Comparison of ENCODE assay signal across 8 mouse cellular contexts in the genomic region with DNA sequence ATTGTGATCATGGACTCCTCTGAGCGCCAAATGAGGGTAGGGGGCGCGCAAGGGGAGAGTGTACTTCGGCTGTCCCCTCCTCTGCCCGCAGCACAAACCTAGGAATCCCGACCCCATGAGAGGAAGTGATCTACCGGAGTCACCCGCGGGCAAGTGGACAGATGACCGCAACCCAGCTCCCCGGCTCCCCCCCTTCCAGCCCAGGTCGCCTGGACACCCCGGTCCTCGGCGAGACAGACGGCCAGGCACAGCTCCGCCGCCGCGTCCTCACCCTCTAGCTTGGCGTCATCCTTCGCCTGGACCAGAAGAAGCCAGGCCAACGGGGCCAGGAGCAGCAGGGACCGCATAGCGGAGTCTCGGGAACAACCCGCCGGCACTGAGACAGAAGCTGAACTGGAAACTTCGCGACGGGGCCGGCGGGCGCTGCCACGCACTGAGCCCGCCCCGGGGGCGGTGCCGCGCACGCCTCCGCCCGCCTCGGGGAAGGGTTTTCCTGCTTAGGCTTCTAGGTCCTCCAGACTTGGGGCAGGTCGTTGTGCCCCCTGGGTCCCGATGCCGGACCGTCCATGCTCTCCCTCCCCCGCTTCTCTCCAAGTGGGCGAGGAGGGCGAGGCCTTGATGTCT. TPM values are rescaled to one million over a fixed set of nuclear protein-coding genes. Genes with fewer than 3 reads are reported as not detected.
DNase-seq lines count a peak whose midpoint lies in the region; ATAC-seq and TF ChIP-seq lines count a peak whose summit lies in the region.

A gene (minus strand): TSS at position 437 of the 624 bp plus-strand sequence.

- dilution Hi-C loops in CH12.LX (cut with MboI; ENCODE audit: extremely low pct_ligation_motif_present, extremely low pct_unique_long_range_greater_than_20kb, low sequenced_read_pairs): no loop called here

- H3K36me3 ChIP-seq in CH12.LX (replicated peaks in 1 of 2; ENCODE audit: control insufficient read depth in 1 of 2, insufficient read depth in 1 of 2, low read length in 1 of 2): no peaks in the 10 kb centered on the region
- H3K36me3 ChIP-seq in forebrain, embryonic 11.5 days (ENCODE audit: control insufficient read depth, insufficient read depth, low read length): no peaks in the 10 kb centered on the region
- peaks cover 9% of the 10 kb centered on the region for H3K36me3 ChIP-seq in heart, embryonic 14.5 days (ENCODE audit: control insufficient read depth, insufficient read depth, low read length)
- peaks cover 2% of the 10 kb centered on the region; the same call in 1 of the 2 replicates for H3K36me3 ChIP-seq in liver, embryonic 11.5 days (ENCODE audit: control insufficient read depth, insufficient read depth, low read length)
- no peaks in the 10 kb centered on the region for H3K36me3 ChIP-seq in myocyte (ENCODE audit: control insufficient read depth, insufficient read depth)
- H3K36me3 ChIP-seq in splenic B cell, adult 2 months (ENCODE audit: control insufficient read depth, insufficient read depth, low read length, poor library complexity, severe bottlenecking): no peaks in the 10 kb centered on the region

- H3K4me2 ChIP-seq in CH12.LX (ENCODE audit: insufficient read depth, low read depth, poor library complexity, severe bottlenecking) (peak within 1 kb of the TSS; percentile 52), myocyte (ENCODE audit: low read depth) (peak within 1 kb of the TSS; percentile 95)
- peak within 1 kb of the TSS; percentile 87 for H3K4me2 ChIP-seq in forebrain, embryonic 11.5 days (ENCODE audit: low read depth, low read length, severe bottlenecking)
- peak within 1 kb of the TSS; percentile 76 for H3K4me2 ChIP-seq in heart, embryonic 14.5 days (ENCODE audit: low read length)
- H3K4me2 ChIP-seq in liver, embryonic 11.5 days: peak within 1 kb of the TSS; percentile 91

- H3K27ac ChIP-seq in CH12.LX (ENCODE audit: insufficient read depth, low read depth): no peak within 1 kb of the TSS
- peak within 1 kb of the TSS; percentile 12; the same call in 1 of the 2 replicates for H3K27ac ChIP-seq in forebrain, embryonic 11.5 days (ENCODE audit: low read depth, low read length)
- peak within 1 kb of the TSS; percentile 75 to 85 for H3K27ac ChIP-seq in heart, embryonic 14.5 days (replicated peaks in 1 of 2; ENCODE audit: control insufficient read depth in 1 of 2, insufficient read depth in 1 of 2, low read depth in 2 of 2, low read length in 2 of 2)
- no peak within 1 kb of the TSS for H3K27ac ChIP-seq in liver, embryonic 11.5 days (ENCODE audit: low read depth, low read length)

- ATAC-seq in forebrain, embryonic 11.5 days (replicated peaks; ENCODE audit: low FRiP score): peak; percentile 72
- ATAC-seq in heart, embryonic 14.5 days (ENCODE audit: insufficient number of reproducible peaks, insufficient read depth, low FRiP score, low read depth): peak; percentile 72
- peak; percentile 69 for ATAC-seq in liver, embryonic 11.5 days (replicated peaks; ENCODE audit: low FRiP score)

- under 1% methylated on average over 51 of the region's 51 CpGs for WGBS in forebrain, embryonic 11.5 days
- under 1% methylated on average over 50 of the region's 51 CpGs for WGBS in heart, embryonic 14.5 days
- under 1% methylated on average over 51 of the region's 51 CpGs for WGBS in liver, embryonic 11.5 days

- H3K4me3 ChIP-seq in CH12.LX (replicated peaks in 1 of 3; ENCODE audit: low read depth in 2 of 3, low read length in 2 of 3, poor library complexity in 1 of 3) (peak within 1 kb of the TSS; percentile 48 to 96 (median 57)), myocyte (peak within 1 kb of the TSS; percentile 52)
- peak within 1 kb of the TSS; percentile 59 for H3K4me3 ChIP-seq in forebrain, embryonic 11.5 days (ENCODE audit: low read depth, low read length)
- H3K4me3 ChIP-seq in heart, embryonic 14.5 days (ENCODE audit: control insufficient read depth in 1 of 2, insufficient read depth in 1 of 2, low read depth in 1 of 2, low read length in 2 of 2): peak within 1 kb of the TSS; percentile 70 to 86
- peak within 1 kb of the TSS; percentile 71 for H3K4me3 ChIP-seq in liver, embryonic 11.5 days (ENCODE audit: low read depth, low read length)

- H3K9ac ChIP-seq in CH12.LX (ENCODE audit: insufficient read depth, low read depth): peak within 1 kb of the TSS; percentile 87
- H3K9ac ChIP-seq in forebrain, embryonic 11.5 days (ENCODE audit: low read length): peak within 1 kb of the TSS; percentile 73
- peak within 1 kb of the TSS; percentile 81 for H3K9ac ChIP-seq in heart, embryonic 14.5 days (ENCODE audit: low read length)
- peak within 1 kb of the TSS; percentile 81 for H3K9ac ChIP-seq in liver, embryonic 11.5 days (ENCODE audit: low read depth, low read length)

- TF ChIP-seq CTCF in CH12.LX (conservative IDR thresholded peaks at IDR 0.05 in 1 of 2, IDR thresholded peaks at IDR 0.05 in 1 of 2; ENCODE audit: low read depth in 2 of 2, low read length in 2 of 2): no peak

- in situ Hi-C loops in CH12.LX (cut with MboI; ENCODE audit: low pct_ligation_motif_present, low pct_unique_long_range_greater_than_20kb, low sequenced_read_pairs): no loop called here

- H3K79me2 ChIP-seq in CH12.LX (replicated peaks; ENCODE audit: control insufficient read depth, extremely low read depth, insufficient read depth, poor library complexity, severe bottlenecking) (peaks cover 4% of the 10 kb centered on the region), myocyte (ENCODE audit: control insufficient read depth, insufficient read depth) (peaks cover 15% of the 10 kb centered on the region)

- H3K27me3 ChIP-seq in CH12.LX (replicated peaks) (peaks cover 58% of the 10 kb centered on the region), myocyte (ENCODE audit: control insufficient read depth, insufficient read depth, insufficient read length) (no peaks in the 10 kb centered on the region)
- H3K27me3 ChIP-seq in forebrain, embryonic 11.5 days (ENCODE audit: control insufficient read depth, insufficient read depth, low read length): no peaks in the 10 kb centered on the region
- no peaks in the 10 kb centered on the region for H3K27me3 ChIP-seq in heart, embryonic 14.5 days (ENCODE audit: control insufficient read depth, insufficient read depth, low read length)
- no peaks in the 10 kb centered on the region for H3K27me3 ChIP-seq in liver, embryonic 11.5 days (replicated peaks; ENCODE audit: control insufficient read depth, insufficient read depth, low read length)
- H3K27me3 ChIP-seq in splenic B cell, adult 2 months (ENCODE audit: control insufficient read depth, insufficient read depth, low read length, poor library complexity, severe bottlenecking): no peaks in the 10 kb centered on the region; the same call in 1 of the 2 replicates

- H3K4me1 ChIP-seq in CH12.LX (ENCODE audit: control insufficient read depth in 1 of 2, insufficient read depth in 2 of 2): peaks cover 10 to 24% of the 10 kb centered on the region in 2 experiments
- H3K4me1 ChIP-seq in forebrain, embryonic 11.5 days (replicated peaks; ENCODE audit: control insufficient read depth, insufficient read depth, low read length): no peaks in the 10 kb centered on the region; the same call in 1 of the 2 replicates
- peaks cover 37 to 55% of the 10 kb centered on the region in 2 experiments for H3K4me1 ChIP-seq in heart, embryonic 14.5 days (ENCODE audit: control insufficient read depth in 2 of 2, insufficient read depth in 2 of 2, low read length in 2 of 2)
- peaks cover 7% of the 10 kb centered on the region for H3K4me1 ChIP-seq in liver, embryonic 11.5 days (replicated peaks; ENCODE audit: control insufficient read depth, insufficient read depth, low read length)

- no peak for TF ChIP-seq EP300 in CH12.LX (IDR thresholded peaks at IDR 0.05; ENCODE audit: low read length)

- TF ChIP-seq RAD21 in CH12.LX (IDR thresholded peaks at IDR 0.05; ENCODE audit: low read depth, low read length): no peak

- H3K9me3 ChIP-seq in CH12.LX (replicated peaks; ENCODE audit: low read length): no peaks in the 10 kb centered on the region
- H3K9me3 ChIP-seq in forebrain, embryonic 11.5 days (ENCODE audit: control insufficient read depth, low read length): no peaks in the 10 kb centered on the region
- H3K9me3 ChIP-seq in heart, embryonic 14.5 days (ENCODE audit: control insufficient read depth, low read length): no peaks in the 10 kb centered on the region
- no peaks in the 10 kb centered on the region for H3K9me3 ChIP-seq in liver, embryonic 11.5 days (ENCODE audit: control insufficient read depth, low read length)

- TF ChIP-seq POLR2A in CH12.LX (IDR thresholded peaks at IDR 0.05; ENCODE audit: low read depth, low read length) (peak; percentile 87), myocyte (IDR thresholded peaks at IDR 0.05; ENCODE audit: insufficient read length, low read depth) (peak; percentile 99)

- peak; percentile 31 for DNase-seq in CH12.LX (ENCODE audit: extremely low read depth)
- DNase-seq in c-Kit-positive CD71-positive TER-119-positive erythroid progenitor cells, embryonic 14.5 days (ENCODE audit: low spot score): peak; percentile 33
- peak; percentile 87 for DNase-seq in forebrain, embryonic 11.5 days (ENCODE audit: low spot score)
- DNase-seq in kidney, postnatal 10 days: peak; percentile 92
- peak; percentile 79 for DNase-seq in liver, embryonic 11.5 days (ENCODE audit: low spot score)
- DNase-seq in splenic B cell, adult 2 months (ENCODE audit: low read depth, low spot score): peak; percentile 64

- peak within 1 kb of the TSS; percentile 53 for H3ac ChIP-seq in myocyte (ENCODE audit: control insufficient read depth, insufficient read length)

TF ChIP-seq in CH12.LX, 34 proteins besides CTCF, POLR2A, EP300 and RAD21 (continues in another document):
- TF ChIP-seq MAX (IDR thresholded peaks at IDR 0.05; ENCODE audit: low read length) (peak; percentile 52; the same call in 1 of the 2 replicates), CHD1 (IDR thresholded peaks at IDR 0.05; ENCODE audit: low read depth, low read length) (no peak; the same call in 1 of the 2 replicates), HCFC1 (IDR thresholded peaks at IDR 0.05; ENCODE audit: low read depth, low read length) (no peak; the same call in 1 of the 2 replicates), NRF1 (IDR thresholded peaks at IDR 0.05; ENCODE audit: low read depth, low read length) (peak; percentile 66)

TF ChIP-seq in myocyte, 11 proteins besides CTCF, POLR2A, EP300 and RAD21:
- peak; percentile 56 for TF ChIP-seq SRF (IDR thresholded peaks at IDR 0.05; ENCODE audit: control insufficient read depth, insufficient read length, low read depth)
- TF ChIP-seq MYOG (IDR thresholded peaks at IDR 0.05; ENCODE audit: control insufficient read depth in 1 of 3, insufficient read depth in 1 of 3, insufficient read length in 2 of 3, low read depth in 2 of 3): no peak
- TF ChIP-seq POLR2AphosphoS2 (IDR thresholded peaks at IDR 0.05; ENCODE audit: insufficient read length, low read depth): peak; percentile 94

RNA-seq across cellular contexts. Expression of the gene that starts here (rescaled TPM):
- total RNA-seq in CH12.LX (2012; rRNA removed) (4.8 and 6.5 TPM in 2 replicates), CH12.LX (2014; rRNA removed) (0.30 and 0.51 TPM in 2 replicates)
- polyA plus RNA-seq in CH12.LX (2012; ENCODE audit: insufficient read length, low read depth) (1.9 TPM in 2 replicates), myocyte (2012; fragmentation: generic; extraction: Trizol) (77.2 TPM)
- 21.6 and 26.6 TPM in 2 replicates for polyA plus RNA-seq in forebrain, embryonic 11.5 days (2014; fragmentation: Nextera tagmentation; extraction: Ambion mirVana)
- 50.1 and 50.7 TPM in 2 replicates for polyA plus RNA-seq in heart, embryonic 14.5 days (2014; fragmentation: Nextera tagmentation; extraction: Ambion mirVana)
- 32.6 and 33.9 TPM in 2 replicates for polyA plus RNA-seq in liver, embryonic 11.5 days (2014; fragmentation: Nextera tagmentation; extraction: Ambion mirVana)

Comparison
In these comparisons a context has a peak if more than half of its experiments do, and no peak if none do; other contexts are left out.
1. DNase-seq: peak in every context shown above with its lines; median percentile 92 in kidney, postnatal 10 days; 87 in forebrain, embryonic 11.5 days; 79 in liver, embryonic 11.5 days; 64 in splenic B cell, adult 2 months; 33 in c-Kit-positive CD71-positive TER-119-positive erythroid progenitor cells, embryonic 14.5 days; 31 in CH12.LX.
2. H3K27ac ChIP-seq: peak in forebrain, embryonic 11.5 days (single experiment) and heart, embryonic 14.5 days (2 of 2); none in CH12.LX (single experiment) and liver, embryonic 11.5 days (single experiment).
3. Peak in every context shown above with its lines, with median percentiles within 50 percentile points of each other: H3K4me2 ChIP-seq, H3K4me3 ChIP-seq, H3K9ac ChIP-seq and ATAC-seq.